Mouse (Mus musculus) liver, embryonic 14.5 days (tissue): ENCODE data around the gene 1700029F12Rik. TPM values are rescaled to one million over a fixed set of nuclear protein-coding genes. Genes with fewer than 3 reads are reported as not detected.

Experiments
- ATAC-seq: fragments of 200-750 bp; cut with Nextera tagmentation; 2 replicates; pipeline ENCODE4 v1.8.0; 2017; ENCODE audit warnings: moderate number of reproducible peaks, mild to moderate bottlenecking, moderate library complexity; ENCODE audit not compliant: insufficient read depth
- DNase-seq, 3 experiments: peaks; one replicate each; pipeline ENCODE4 v3.0.0-alpha.2; 2012 to 2013; ENCODE audit warnings: low read depth in 3 of 3, low spot score in 3 of 3
- H3K27ac ChIP-seq: fragments of 300-500 bp; sonication (generic); 2 replicates; pipeline ENCODE4 v1.5.1; 2014; ENCODE audit warnings: moderate library complexity, mild to moderate bottlenecking, control low read depth, inconsistent platforms
- H3K27me3 ChIP-seq: fragments of 300-500 bp; sonication (generic); 2 replicates; pipeline ENCODE4 v1.6.1; 2014; ENCODE audit warnings: mild to moderate bottlenecking, low read length, moderate library complexity; ENCODE audit not compliant: control insufficient read depth, insufficient read depth
- H3K36me3 ChIP-seq: fragments of 300-500 bp; sonication (generic); replicated peaks from 2 replicates; pipeline ENCODE4 v1.6.1; 2014; ENCODE audit warnings: low read depth; ENCODE audit not compliant: control insufficient read depth, insufficient read depth
- H3K4me1 ChIP-seq, 2 experiments: fragments of 200-500 bp in 1 of 2; fragments of 300-500 bp in 1 of 2; sonication (generic) in 1 of 2; replicated peaks; 2 replicates each; pipeline ENCODE4 v1.6.1; 2012 to 2014; ENCODE audit warnings: antibody characterized with exemption in 1 of 2, inconsistent platforms in 1 of 2, low read length in 1 of 2; ENCODE audit not compliant: control insufficient read depth in 2 of 2, insufficient read depth in 2 of 2
- H3K4me2 ChIP-seq: fragments of 300-500 bp; sonication (generic); 2 replicates; pipeline ENCODE4 v1.6.1; 2014; ENCODE audit warnings: low read depth, mild to moderate bottlenecking, control low read depth, moderate library complexity
- H3K4me3 ChIP-seq, 2 experiments: fragments of 200-500 bp in 1 of 2; fragments of 300-500 bp in 1 of 2; sonication (generic) in 1 of 2; 2 replicates each; pipeline ENCODE4 v1.5.1; 2012 to 2014; ENCODE audit warnings: low read depth in 2 of 2, low read length in 2 of 2, mild to moderate bottlenecking in 2 of 2, control low read depth in 1 of 2, inconsistent platforms in 1 of 2, moderate library complexity in 1 of 2; ENCODE audit not compliant: insufficient read depth in 1 of 2
- H3K9ac ChIP-seq: fragments of 300-500 bp; sonication (generic); replicated peaks from 2 replicates; pipeline ENCODE4 v1.6.1; 2014; ENCODE audit warnings: mild to moderate bottlenecking, control low read depth, moderate library complexity
- H3K9me3 ChIP-seq: fragments of 300-500 bp; sonication (generic); 2 replicates; pipeline ENCODE4 v1.6.1; 2016; ENCODE audit warnings: low read length, mixed read lengths; ENCODE audit not compliant: control insufficient read depth
- CTCF ChIP-seq: IDR thresholded peaks from 2 replicates; pipeline ENCODE4 v1.5.1; 2016; ENCODE audit warnings: antibody characterized with exemption, low read depth, control low read depth
- EP300 ChIP-seq: IDR thresholded peaks from 2 replicates; pipeline ENCODE4 v1.6.1; 2016; ENCODE audit warnings: antibody characterized with exemption, low read depth
- WGBS: fragments of 180-500 bp; shearing (Covaris S2); extraction: QIAGEN DNeasy Blood & Tissue Kit; methylation state at CpG from one replicate; pipeline ENCODE4 v1.1.7; 2014; ENCODE audit not compliant: insufficient replicate concordance; 5-methylcytosine and 5-hydroxymethylcytosine counted together
- polyA plus RNA-seq, 2 experiments: library from polyadenylated mRNA; depleted of rRNA in 1 of 2; stranded (reverse) in 1 of 2; unstranded in 1 of 2; fragments of >200 nt; fragmentation: Nextera tagmentation in 1 of 2; extraction: Ambion mirVana in 1 of 2; gene quantifications; 2 replicates each; pipeline versions ENCODE4 v1.2.1 to v1.2.3; 2012 to 2014

1700029F12Rik gene
- polyA plus RNA-seq, 2 experiments = not detected

DNA sequence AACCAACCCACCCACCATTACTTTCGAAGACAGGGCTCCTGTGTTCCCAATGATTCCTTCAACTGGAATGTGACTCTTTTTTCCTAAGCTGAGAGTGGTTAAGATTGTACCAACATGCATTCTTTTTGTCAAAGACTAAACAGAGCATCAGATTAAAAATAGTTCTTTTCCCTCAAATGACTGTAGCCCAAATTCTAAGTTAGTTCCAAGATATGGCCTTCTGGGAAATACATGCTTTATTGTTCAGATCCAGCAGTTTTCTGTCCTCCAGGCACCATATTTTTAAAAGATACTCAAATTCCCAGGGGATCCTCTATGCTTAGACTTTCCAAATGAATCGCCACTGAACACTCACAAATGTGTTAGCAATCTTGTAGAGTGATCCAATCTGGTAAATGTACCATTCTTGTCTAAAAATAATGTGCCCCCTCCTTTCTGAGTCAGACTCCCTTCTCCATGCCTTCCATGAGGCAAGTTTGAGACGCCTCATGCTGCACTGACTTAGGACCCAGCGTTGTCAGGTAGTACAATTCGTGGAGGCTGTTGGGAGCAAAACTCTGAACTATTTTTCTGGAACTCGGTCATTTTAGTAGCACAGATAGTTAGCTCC lies 57.1 kb downstream of the 1700029F12Rik start:
- no peak overlapping the region for H3K4me2 ChIP-seq
- H3K9ac ChIP-seq = no peak overlapping the region
- no peak overlapping the region for H3K27ac ChIP-seq
- no peak overlapping the region for H3K4me3 ChIP-seq
- no peaks in the 10 kb centered on the region for H3K27me3 ChIP-seq
- TF ChIP-seq EP300 = no peak
- no peak for TF ChIP-seq CTCF
- H3K36me3 ChIP-seq = no peaks in the 10 kb centered on the region
- 65% methylated on average over 6 of the region's 6 CpGs for WGBS
- ATAC-seq = no peak
- no peaks in the 10 kb centered on the region for H3K9me3 ChIP-seq
- no peak for DNase-seq
- peaks cover 6 to 11% of the 10 kb centered on the region in 2 experiments for H3K4me1 ChIP-seq

DNA sequence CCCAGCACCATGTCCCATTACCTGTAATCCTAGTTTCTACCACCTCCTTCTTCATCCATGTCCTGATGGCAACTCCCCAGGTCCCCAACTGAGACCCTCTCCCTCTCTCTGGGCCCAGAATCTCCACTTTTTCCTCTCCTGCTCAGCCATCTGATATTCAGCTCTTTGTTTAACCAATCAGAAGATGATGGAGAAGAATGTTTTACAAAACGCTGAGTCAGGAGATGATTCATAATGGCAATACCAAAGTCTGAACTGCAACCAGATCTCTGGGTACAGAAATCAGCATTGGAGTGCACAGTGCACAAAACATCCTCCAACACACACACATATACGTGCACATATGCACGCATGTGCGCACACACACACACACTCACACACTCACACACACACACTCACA lies 60.8 kb downstream of the 1700029F12Rik start:
- no peak overlapping the region for H3K9ac ChIP-seq
- ATAC-seq = no peak
- H3K4me1 ChIP-seq = peaks cover 21 to 22% of the 10 kb centered on the region in 2 experiments
- H3K4me3 ChIP-seq = no peak overlapping the region
- H3K9me3 ChIP-seq = no peaks in the 10 kb centered on the region
- WGBS = 81% methylated on average over 4 of the region's 4 CpGs
- TF ChIP-seq CTCF = no peak
- no peaks in the 10 kb centered on the region for H3K36me3 ChIP-seq
- no peaks in the 10 kb centered on the region for H3K27me3 ChIP-seq
- H3K4me2 ChIP-seq = no peak overlapping the region
- no peak for DNase-seq
- H3K27ac ChIP-seq = no peak overlapping the region

Other genes with a start within 250 kb of the 1700029F12Rik start
- 0.64 and 0.86 TPM in 2 replicates for gene Gcnt4, start 109.7 kb downstream of the 1700029F12Rik start, polyA plus RNA-seq (2012; rRNA removed)
- gene Gcnt4, start 109.7 kb downstream of the 1700029F12Rik start, polyA plus RNA-seq (2014; fragmentation: Nextera tagmentation; extraction: Ambion mirVana) = 0.29 and 0.43 TPM in 2 replicates
- 0.65 and 1.0 TPM in 2 replicates for gene Fam169a, start 32.9 kb upstream of the 1700029F12Rik start, polyA plus RNA-seq (2012; rRNA removed)
- gene Fam169a, start 32.9 kb upstream of the 1700029F12Rik start, polyA plus RNA-seq (2014; fragmentation: Nextera tagmentation; extraction: Ambion mirVana) = 1.2 and 2.4 TPM in 2 replicates
- gene Gm6169, start 64.9 kb upstream of the 1700029F12Rik start, polyA plus RNA-seq (2012; rRNA removed) = 0.33 and 0.52 TPM in 2 replicates
- 0.81 and 1.1 TPM in 2 replicates for gene Gm6169, start 64.9 kb upstream of the 1700029F12Rik start, polyA plus RNA-seq (2014; fragmentation: Nextera tagmentation; extraction: Ambion mirVana)
- 9.1 and 12.6 TPM in 2 replicates for gene Gfm2, start 103.6 kb upstream of the 1700029F12Rik start, polyA plus RNA-seq (2012; rRNA removed)
- gene Gfm2, start 103.6 kb upstream of the 1700029F12Rik start, polyA plus RNA-seq (2014; fragmentation: Nextera tagmentation; extraction: Ambion mirVana) = 16.2 and 18.2 TPM in 2 replicates
- 13.4 and 38.2 TPM in 2 replicates for gene Nsa2, start 103.6 kb upstream of the 1700029F12Rik start, polyA plus RNA-seq (2012; rRNA removed)
- 35.9 and 36.2 TPM in 2 replicates for gene Nsa2, start 103.6 kb upstream of the 1700029F12Rik start, polyA plus RNA-seq (2014; fragmentation: Nextera tagmentation; extraction: Ambion mirVana)
- 9.7 and 12.8 TPM in 2 replicates for gene Hexb, start 164.0 kb upstream of the 1700029F12Rik start, polyA plus RNA-seq (2012; rRNA removed)
- 17.8 and 18.4 TPM in 2 replicates for gene Hexb, start 164.0 kb upstream of the 1700029F12Rik start, polyA plus RNA-seq (2014; fragmentation: Nextera tagmentation; extraction: Ambion mirVana)
- 1.7 TPM in 2 replicates for gene Enc1, start 206.7 kb upstream of the 1700029F12Rik start, polyA plus RNA-seq (2012; rRNA removed)
- 0.62 and 0.87 TPM in 2 replicates for gene Enc1, start 206.7 kb upstream of the 1700029F12Rik start, polyA plus RNA-seq (2014; fragmentation: Nextera tagmentation; extraction: Ambion mirVana)